Mouse (Mus musculus): ENCODE measurements around the gene Dhdds. TPM values are rescaled to one million over a fixed set of nuclear protein-coding genes. Genes with fewer than 3 reads are reported as not detected.

Dhdds gene
- polyA plus RNA-seq, 1 experiment from 2014 or later: 49.8 TPM

GRCm38 (mm10) chr4:134009709-134010108 is 9.0 kb upstream of the Dhdds start:
- H3K27ac ChIP-seq (ENCODE audit: low read depth, low read length): no peak overlapping the region
- H3K27me3 ChIP-seq (replicated peaks; ENCODE audit: control insufficient read depth, insufficient read depth, low read length): no peaks in the 10 kb centered on the region
- no peaks in the 10 kb centered on the region for H3K9me3 ChIP-seq (ENCODE audit: control insufficient read depth, low read length)
- 73% methylated on average over 6 of the region's 6 CpGs for WGBS
- no peak overlapping the region for H3K4me2 ChIP-seq (ENCODE audit: low read length)
- no peak overlapping the region for H3K4me3 ChIP-seq (ENCODE audit: low read length)
- ATAC-seq: no peak
- H3K9ac ChIP-seq (ENCODE audit: low read depth, low read length): no peak overlapping the region
- H3K36me3 ChIP-seq (ENCODE audit: control insufficient read depth, insufficient read depth, low read length): no peaks in the 10 kb centered on the region
- H3K4me1 ChIP-seq (ENCODE audit: control insufficient read depth, insufficient read depth, low read depth, low read length): no peaks in the 10 kb centered on the region

GRCm38 (mm10) chr4:134006845-134007244 is 6.1 kb upstream of the Dhdds start:
- no peak for ATAC-seq
- no peak overlapping the region for H3K4me2 ChIP-seq (ENCODE audit: low read length)
- WGBS: 90% methylated on average over 3 of the region's 3 CpGs

GRCm38 (mm10) chr4:134005581-134006358 is 5.1 kb upstream of the Dhdds start:
- Histone ChIP-seq H3K9ac (ENCODE audit: low read depth, low read length) (no peak overlapping the region), H3K4me3 (ENCODE audit: low read length) (no peak overlapping the region), H3K4me2 (ENCODE audit: low read length) (no peak overlapping the region), H3K36me3 (ENCODE audit: control insufficient read depth, insufficient read depth, low read length) (no peaks in the 10 kb centered on the region), H3K27me3 (replicated peaks; ENCODE audit: control insufficient read depth, insufficient read depth, low read length) (no peaks in the 10 kb centered on the region), H3K9me3 (ENCODE audit: control insufficient read depth, low read length) (no peaks in the 10 kb centered on the region), H3K27ac (ENCODE audit: low read depth, low read length) (no peak overlapping the region), H3K4me1 (ENCODE audit: control insufficient read depth, insufficient read depth, low read depth, low read length) (no peaks in the 10 kb centered on the region)
- no peak for ATAC-seq
- 78% methylated on average over 12 of the region's 12 CpGs for WGBS

More at GRCm38 (mm10) chr4:134006845-134007244, 6.1 kb upstream of the Dhdds start:
- Histone ChIP-seq H3K27me3 (replicated peaks; ENCODE audit: control insufficient read depth, insufficient read depth, low read length) (no peaks in the 10 kb centered on the region), H3K4me3 (ENCODE audit: low read length) (no peak overlapping the region), H3K9ac (ENCODE audit: low read depth, low read length) (no peak overlapping the region), H3K9me3 (ENCODE audit: control insufficient read depth, low read length) (no peaks in the 10 kb centered on the region), H3K27ac (ENCODE audit: low read depth, low read length) (no peak overlapping the region), H3K36me3 (ENCODE audit: control insufficient read depth, insufficient read depth, low read length) (no peaks in the 10 kb centered on the region), H3K4me1 (ENCODE audit: control insufficient read depth, insufficient read depth, low read depth, low read length) (no peaks in the 10 kb centered on the region)

DNA sequence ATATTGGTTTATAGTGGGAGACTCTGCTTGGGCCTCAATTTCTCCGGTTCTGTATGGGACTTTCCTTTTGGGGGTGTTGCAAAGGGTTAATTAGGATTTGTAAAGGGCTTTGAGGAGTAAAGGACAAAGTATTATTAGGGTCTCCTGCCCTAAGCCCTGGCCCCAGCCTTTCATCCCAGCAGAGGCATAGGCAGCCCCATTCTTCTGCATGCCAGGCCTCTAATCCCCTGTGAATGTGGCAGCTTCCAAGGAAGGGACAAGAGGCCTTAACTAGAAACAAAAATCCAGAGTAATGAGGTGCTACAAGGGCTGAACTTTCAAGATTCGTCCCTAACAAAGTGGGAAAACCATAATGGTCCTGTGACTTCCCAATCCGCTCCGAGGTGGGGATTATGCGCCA is 2.2 kb upstream of the Dhdds start:
- WGBS: 48% methylated on average over 5 of the region's 5 CpGs

DNA sequence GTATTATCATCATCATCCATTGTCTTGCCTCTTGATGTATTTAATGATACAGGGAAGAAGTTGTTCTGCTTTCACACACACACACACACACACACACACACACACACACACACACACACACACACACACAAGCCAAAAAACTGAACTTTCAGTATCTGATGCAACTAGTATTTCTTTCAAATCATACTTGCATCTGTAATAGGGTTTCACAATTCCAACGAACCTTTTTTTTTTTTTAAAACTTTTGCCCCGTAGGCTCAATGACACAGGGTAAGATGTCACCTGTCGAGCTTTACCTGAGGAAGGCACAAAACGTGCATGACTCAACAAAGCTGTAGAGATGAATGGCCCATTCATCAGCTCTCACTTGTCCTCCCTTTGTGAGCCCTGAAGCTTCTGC is 1.5 kb upstream of the Dhdds start:
- no peak for ATAC-seq
- WGBS: 58% methylated on average over 4 of the region's 4 CpGs
- Histone ChIP-seq H3K36me3 (ENCODE audit: control insufficient read depth, insufficient read depth, low read length) (no peaks in the 10 kb centered on the region), H3K4me1 (ENCODE audit: control insufficient read depth, insufficient read depth, low read depth, low read length) (peaks cover 8% of the 10 kb centered on the region), H3K9me3 (ENCODE audit: control insufficient read depth, low read length) (no peaks in the 10 kb centered on the region), H3K27ac (ENCODE audit: low read depth, low read length) (no peak overlapping the region), H3K4me2 (ENCODE audit: low read length) (no peak overlapping the region), H3K9ac (ENCODE audit: low read depth, low read length) (no peak overlapping the region), H3K27me3 (replicated peaks; ENCODE audit: control insufficient read depth, insufficient read depth, low read length) (no peaks in the 10 kb centered on the region), H3K4me3 (ENCODE audit: low read length) (no peak overlapping the region)

More for the DNA sequence above, 2.2 kb upstream of the Dhdds start:
- Histone ChIP-seq H3K27ac (ENCODE audit: low read depth, low read length) (no peak overlapping the region), H3K36me3 (ENCODE audit: control insufficient read depth, insufficient read depth, low read length) (no peaks in the 10 kb centered on the region), H3K4me3 (ENCODE audit: low read length) (no peak overlapping the region), H3K9me3 (ENCODE audit: control insufficient read depth, low read length) (no peaks in the 10 kb centered on the region), H3K27me3 (replicated peaks; ENCODE audit: control insufficient read depth, insufficient read depth, low read length) (no peaks in the 10 kb centered on the region), H3K9ac (ENCODE audit: low read depth, low read length) (no peak overlapping the region), H3K4me1 (ENCODE audit: control insufficient read depth, insufficient read depth, low read depth, low read length) (peaks cover 8% of the 10 kb centered on the region), H3K4me2 (ENCODE audit: low read length) (no peak overlapping the region)
- ATAC-seq: no peak

GRCm38 (mm10) chr4:134001710-134002109 is 992 bp upstream of the Dhdds start:
- Histone ChIP-seq H3K4me2 (ENCODE audit: low read length) (no peak overlapping the region), H3K36me3 (ENCODE audit: control insufficient read depth, insufficient read depth, low read length) (no peaks in the 10 kb centered on the region), H3K9ac (ENCODE audit: low read depth, low read length) (no peak overlapping the region), H3K27ac (ENCODE audit: low read depth, low read length) (no peak overlapping the region), H3K4me3 (ENCODE audit: low read length) (no peak overlapping the region), H3K9me3 (ENCODE audit: control insufficient read depth, low read length) (no peaks in the 10 kb centered on the region), H3K27me3 (replicated peaks; ENCODE audit: control insufficient read depth, insufficient read depth, low read length) (no peaks in the 10 kb centered on the region), H3K4me1 (ENCODE audit: control insufficient read depth, insufficient read depth, low read depth, low read length) (peaks cover 8% of the 10 kb centered on the region)
- no peak for ATAC-seq
- WGBS: 49% methylated on average over 10 of the region's 10 CpGs

DNA sequence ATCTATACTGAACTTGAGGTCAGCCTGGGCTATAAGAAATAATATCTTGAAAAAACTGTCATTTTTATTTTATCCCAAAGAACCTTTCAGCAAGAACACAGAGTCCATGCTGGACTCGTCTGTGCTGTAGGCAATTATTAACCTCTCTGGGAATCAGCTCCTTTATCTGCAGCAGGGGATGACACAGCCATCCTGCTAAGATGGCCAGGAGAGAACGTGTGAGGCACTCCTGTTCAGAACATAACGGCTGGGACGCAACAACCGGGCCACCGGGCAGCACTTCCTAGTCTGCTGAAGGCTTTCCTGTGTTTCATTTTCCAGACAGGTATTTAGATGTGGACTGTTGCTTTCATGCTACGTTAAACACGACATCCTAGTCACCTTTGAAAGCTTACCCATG is 6.0 kb downstream of the Dhdds start:
- no peak for ATAC-seq
- Histone ChIP-seq H3K36me3 (ENCODE audit: control insufficient read depth, insufficient read depth, low read length) (peaks cover 25% of the 10 kb centered on the region), H3K9ac (ENCODE audit: low read depth, low read length) (no peak overlapping the region), H3K4me1 (ENCODE audit: control insufficient read depth, insufficient read depth, low read depth, low read length) (peaks cover 3% of the 10 kb centered on the region), H3K4me3 (ENCODE audit: low read length) (no peak overlapping the region), H3K27ac (ENCODE audit: low read depth, low read length) (no peak overlapping the region), H3K9me3 (ENCODE audit: control insufficient read depth, low read length) (no peaks in the 10 kb centered on the region), H3K27me3 (replicated peaks; ENCODE audit: control insufficient read depth, insufficient read depth, low read length) (no peaks in the 10 kb centered on the region), H3K4me2 (ENCODE audit: low read length) (no peak overlapping the region)
- 93% methylated on average over 8 of the region's 8 CpGs for WGBS

- H3K27ac ChIP-seq (ENCODE audit: low read depth, low read length): no peak overlapping the region
- H3K9ac ChIP-seq (ENCODE audit: low read depth, low read length): no peak overlapping the region
- H3K27me3 ChIP-seq (replicated peaks; ENCODE audit: control insufficient read depth, insufficient read depth, low read length): no peaks in the 10 kb centered on the region
- peaks cover 32% of the 10 kb centered on the region for H3K36me3 ChIP-seq (ENCODE audit: control insufficient read depth, insufficient read depth, low read length)
- H3K4me1 ChIP-seq (ENCODE audit: control insufficient read depth, insufficient read depth, low read depth, low read length): no peaks in the 10 kb centered on the region
- no peak overlapping the region for H3K4me3 ChIP-seq (ENCODE audit: low read length)
- H3K9me3 ChIP-seq (ENCODE audit: control insufficient read depth, low read length): no peaks in the 10 kb centered on the region
- 90% methylated on average over 13 of the region's 13 CpGs for WGBS
- no peak overlapping the region for H3K4me2 ChIP-seq (ENCODE audit: low read length)
- no peak for ATAC-seq
Measured at GRCm38 (mm10) chr4:133991087-133991660, 9.5 kb downstream of the Dhdds start.

GRCm38 (mm10) chr4:133990035-133990434 is 10.7 kb downstream of the Dhdds start:
- no peaks in the 10 kb centered on the region for H3K9me3 ChIP-seq (ENCODE audit: control insufficient read depth, low read length)
- no peak overlapping the region for H3K4me2 ChIP-seq (ENCODE audit: low read length)
- no peak overlapping the region for H3K27ac ChIP-seq (ENCODE audit: low read depth, low read length)
- no peak for ATAC-seq
- H3K9ac ChIP-seq (ENCODE audit: low read depth, low read length): no peak overlapping the region
- no peak overlapping the region for H3K4me3 ChIP-seq (ENCODE audit: low read length)
- WGBS: 60% methylated on average over 4 of the region's 4 CpGs
- H3K36me3 ChIP-seq (ENCODE audit: control insufficient read depth, insufficient read depth, low read length): peaks cover 29% of the 10 kb centered on the region
- no peaks in the 10 kb centered on the region for H3K4me1 ChIP-seq (ENCODE audit: control insufficient read depth, insufficient read depth, low read depth, low read length)
- no peaks in the 10 kb centered on the region for H3K27me3 ChIP-seq (replicated peaks; ENCODE audit: control insufficient read depth, insufficient read depth, low read length)

All from hindbrain, embryonic 16.5 days (tissue).